Mouse (Mus musculus) layer of hippocampus, postnatal 25 days (tissue): Measurements from ENCODE around the gene Sema4d. TPM values are rescaled to one million over a fixed set of nuclear protein-coding genes. Genes with fewer than 3 reads are reported as not detected.
A peak's percentile ranks its signal among the peaks of the same experiment; 100 is the strongest.

Experiments used
- DNase-seq, 2 experiments: peaks; one replicate each; pipeline ENCODE4 v3.0.0; 2022; ENCODE audit warnings: mixed read lengths in 2 of 2, low spot score in 1 of 2; ENCODE audit errors: extremely low spot score in 1 of 2
- microRNA-seq, 2 experiments: library from miRNA; unstranded; fragments of <30 nt; microRNA quantifications; one replicate each; pipeline ENCODE4 v1.2.0; 2021
- total RNA-seq, 2 experiments: library from RNA; stranded (reverse); gene quantifications; 2 replicates each; pipeline ENCODE4 v1.2.3; 2021

The Sema4d gene
- total RNA-seq, 2 experiments from 2014 or later: 127 to 132 TPM

GRCm38 (mm10) chr13:51646362-51647027 lies 147.1 kb downstream of the Sema4d start:
- DNase-seq: no peak

GRCm38 (mm10) chr13:51645872-51646271 lies 147.7 kb downstream of the Sema4d start:
- no peak for DNase-seq

- DNase-seq: peak; percentile 83 to 86
These were observed 148.4 kb downstream of the Sema4d start, which contains the start of gene Cks2 for GRCm38 (mm10) chr13:51644829-51645789. Gene Cks2 (plus strand): TSS chr13:51645232.

GRCm38 (mm10) chr13:51643924-51644828 lies 149.4 kb downstream of the Sema4d start:
- no peak for DNase-seq

GRCm38 (mm10) chr13:51642171-51642778 lies 151.3 kb downstream of the Sema4d start:
- DNase-seq: no peak

GRCm38 (mm10) chr13:51641424-51641823 lies 152.1 kb downstream of the Sema4d start:
- no peak for DNase-seq

- DNase-seq: no peak
These were observed 154.6 kb downstream of the Sema4d start for GRCm38 (mm10) chr13:51638958-51639357.

Small RNA genes lying within 50 kb of the gene (microRNA-seq; reads per million reads assigned to microRNA genes)
- gene Gm23566: 0 reads per million in 2 experiments

Other genes starting within 250 kb of the Sema4d start
- gene Shc3, start 224.3 kb downstream of the Sema4d start, total RNA-seq: 100 to 1,000 TPM; 113 to 143 TPM
- 1 to 10 TPM; 1.3 TPM for gene Cks2, start 148.5 kb downstream of the Sema4d start, total RNA-seq
- 10 to 100 TPM; 17.1 to 19.6 TPM for gene Secisbp2, start 142.1 kb downstream of the Sema4d start, total RNA-seq
- 10 to 100 TPM; 16.5 to 24.1 TPM for gene Gadd45g, start 52.9 kb upstream of the Sema4d start, total RNA-seq